Mouse (Mus musculus): ENCODE results near the gene Ralgds.
A peak's percentile ranks its signal among the peaks of the same experiment; 100 is the strongest.

Gene Ralgds

DNA sequence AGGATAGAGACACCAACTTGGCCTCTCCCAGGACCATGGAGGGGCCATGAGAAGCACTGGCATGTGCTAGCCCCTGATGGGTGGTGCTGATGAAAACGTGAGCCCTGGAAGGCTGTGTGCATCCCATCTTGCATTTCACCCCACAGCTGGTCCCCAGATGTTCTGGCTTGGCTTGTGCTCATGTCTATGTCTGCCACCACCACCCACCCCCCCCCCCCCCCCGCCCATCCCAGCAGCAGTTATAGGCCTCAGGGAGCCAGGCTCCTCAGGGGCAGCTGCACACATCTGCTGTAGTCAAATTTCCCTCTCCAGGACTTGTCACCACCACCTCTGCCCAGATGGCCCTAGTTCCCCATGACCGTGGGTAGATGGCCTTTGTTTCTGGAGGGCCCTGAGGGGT is 57.0 kb downstream of the Ralgds start:
- no peak for DNase-seq

DNA sequence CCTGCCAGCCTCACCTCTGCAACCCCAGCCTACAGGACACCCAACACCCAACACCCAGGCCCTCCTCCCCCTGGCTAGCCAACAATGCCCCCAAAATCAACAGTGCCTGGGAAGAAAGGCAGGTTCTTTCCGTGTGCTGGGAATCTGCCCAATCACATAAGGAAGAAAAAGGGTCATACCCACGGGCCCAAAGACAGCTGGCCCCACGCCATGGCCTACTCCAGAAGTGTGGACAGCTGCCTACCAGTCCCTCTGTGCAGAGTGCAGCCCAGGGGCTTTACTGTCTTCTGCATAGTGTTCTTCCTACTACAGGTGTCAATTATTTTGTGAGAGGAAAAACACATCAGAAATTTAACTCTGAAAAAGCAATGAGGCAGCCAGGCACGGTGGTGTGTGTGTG is 62.4 kb downstream of the Ralgds start:
- no peak for DNase-seq

DNA sequence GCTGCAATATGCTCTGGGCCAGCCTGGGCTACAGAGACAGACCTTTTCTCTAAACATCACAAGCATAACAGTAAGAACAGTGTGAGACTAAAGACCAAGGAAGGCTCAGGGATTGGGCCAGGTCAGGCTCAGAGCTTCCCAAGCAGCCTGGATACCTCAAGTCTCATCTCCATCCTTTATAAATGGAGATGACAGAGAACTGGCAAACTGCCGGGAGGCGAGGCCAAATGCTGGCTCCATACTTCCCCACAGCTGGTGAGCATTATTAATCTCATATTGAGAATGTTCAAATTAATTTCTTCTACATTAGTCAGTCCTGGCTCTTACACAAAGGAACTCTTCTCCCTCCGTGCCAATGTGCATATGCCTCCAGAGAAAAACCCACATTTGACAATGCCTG is 63.9 kb downstream of the Ralgds start:
- DNase-seq: no peak

DNA sequence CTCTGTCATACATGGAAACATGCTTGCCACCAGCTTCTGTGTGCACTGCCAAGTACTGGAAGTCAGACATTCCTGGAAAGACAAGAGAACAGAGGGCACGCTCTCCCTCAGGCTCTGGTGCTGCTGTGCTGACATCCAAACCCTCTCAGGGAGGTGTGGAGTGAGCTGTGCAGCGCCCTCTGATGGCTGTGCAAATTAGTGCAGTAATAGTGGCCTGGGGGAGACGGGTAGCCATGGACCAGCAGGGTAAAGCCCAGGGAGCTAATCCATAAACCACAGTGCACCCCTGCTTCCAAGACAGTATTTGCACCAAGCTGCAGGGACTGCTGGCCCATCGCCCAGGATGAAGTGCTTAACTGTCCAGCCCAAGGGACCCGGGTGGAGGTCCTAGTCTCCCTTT is 65.1 kb downstream of the Ralgds start:
- DNase-seq: peak; percentile 19

DNA sequence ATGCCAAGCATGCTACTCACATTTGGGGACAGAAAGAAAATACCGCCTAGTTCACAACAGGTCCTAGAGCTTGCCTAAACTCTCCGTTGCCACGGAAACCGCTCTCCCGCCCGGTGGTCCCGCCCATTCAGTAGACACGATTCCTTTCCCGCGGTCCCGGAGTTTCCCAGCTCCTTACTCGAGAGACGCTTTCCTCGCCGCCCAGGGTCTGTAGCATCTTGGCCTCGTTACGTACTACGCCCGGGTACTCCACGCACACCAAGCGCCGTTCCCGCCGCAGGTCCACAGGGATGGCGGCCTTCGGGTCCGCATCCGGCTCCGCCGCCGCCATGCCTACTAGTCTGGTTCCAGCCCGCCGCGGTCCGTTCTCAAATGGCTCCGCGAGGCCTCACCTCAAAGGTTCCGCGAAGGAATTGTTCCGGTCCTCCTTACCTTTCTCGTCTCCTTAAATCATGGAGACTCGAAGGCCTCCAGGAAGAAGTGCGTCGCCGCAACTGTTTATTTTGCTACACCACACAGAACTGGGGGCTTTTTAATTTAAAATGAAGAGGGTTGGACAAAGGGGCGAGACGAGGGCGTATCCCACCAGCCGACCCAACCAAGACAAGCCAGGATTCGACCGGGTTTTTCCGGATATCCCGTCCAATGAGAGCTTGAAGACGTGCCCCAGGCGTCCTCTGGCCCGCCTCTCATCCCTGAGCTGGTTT is 69.9 kb downstream of the Ralgds start:
- peak; percentile 86 for DNase-seq

DNA sequence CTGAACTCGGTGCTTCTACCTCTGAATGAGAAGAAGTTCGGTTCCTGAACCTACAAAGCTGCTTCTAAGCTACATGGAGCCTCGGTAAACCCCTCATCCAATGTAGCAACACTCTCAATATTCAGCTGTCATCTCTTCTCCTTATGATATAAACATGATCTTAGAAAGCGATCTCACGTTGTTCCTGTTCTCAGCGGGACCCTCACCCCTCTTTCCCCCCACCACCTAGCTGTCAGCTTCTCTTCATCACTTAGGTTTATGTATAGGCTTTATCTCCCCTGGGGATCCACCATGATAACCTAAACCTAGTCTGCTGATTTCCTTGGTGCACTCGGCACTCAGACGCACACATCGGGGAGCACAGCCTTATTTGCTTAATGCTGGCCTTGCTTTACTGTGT is 70.7 kb downstream of the Ralgds start, which contains the start of gene Gtf3c5:
Gene Gtf3c5, minus strand, starts transcription at position 101 of the 400 bp plus-strand sequence.
- DNase-seq: no peak

DNA sequence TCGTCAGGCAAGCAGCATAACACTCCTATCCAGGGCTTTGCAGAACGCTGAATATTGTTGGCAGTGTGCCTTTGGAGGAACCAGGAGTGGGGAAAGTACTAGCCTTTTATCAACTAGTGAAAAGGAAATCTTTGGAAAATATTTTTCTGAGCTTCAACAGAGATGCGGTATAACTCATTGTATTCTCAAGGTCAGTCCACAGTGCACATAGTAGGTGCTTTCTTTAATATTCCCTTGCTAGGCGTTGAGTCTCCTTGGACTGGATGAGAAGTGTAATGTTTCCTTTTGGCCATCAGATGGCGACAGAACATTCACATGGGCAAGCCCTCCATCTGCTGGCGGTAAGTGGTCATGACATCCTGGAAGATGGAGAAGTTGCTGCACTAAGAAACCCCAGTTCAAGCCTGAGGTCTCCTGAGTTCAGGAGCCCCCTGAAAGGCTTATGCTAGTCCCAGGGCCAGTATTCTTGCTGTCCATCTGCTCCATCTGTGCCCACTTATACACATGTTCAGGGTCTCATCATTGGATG is 72.2 kb downstream of the Ralgds start:
- DNase-seq: peak; percentile 82

DNA sequence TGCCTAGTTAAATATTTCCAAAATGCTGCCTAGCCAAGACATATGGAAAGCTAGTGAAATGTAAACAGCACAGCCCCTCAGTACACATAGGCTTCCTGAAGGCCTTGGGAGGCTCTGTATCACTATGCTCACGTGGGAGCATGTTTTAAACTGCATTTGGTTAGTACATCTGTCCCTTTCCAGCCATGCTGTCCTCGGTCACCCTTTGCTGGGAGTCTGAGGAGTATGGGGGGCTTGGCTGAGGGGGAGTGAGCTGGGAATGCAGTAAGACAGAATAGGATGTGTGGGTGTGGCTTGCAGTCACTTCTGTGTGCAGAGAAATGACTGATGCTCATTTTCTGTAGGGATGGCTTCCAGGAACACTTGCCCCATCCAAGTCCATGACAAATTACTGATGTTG is 72.8 kb downstream of the Ralgds start:
- no peak for DNase-seq

DNA sequence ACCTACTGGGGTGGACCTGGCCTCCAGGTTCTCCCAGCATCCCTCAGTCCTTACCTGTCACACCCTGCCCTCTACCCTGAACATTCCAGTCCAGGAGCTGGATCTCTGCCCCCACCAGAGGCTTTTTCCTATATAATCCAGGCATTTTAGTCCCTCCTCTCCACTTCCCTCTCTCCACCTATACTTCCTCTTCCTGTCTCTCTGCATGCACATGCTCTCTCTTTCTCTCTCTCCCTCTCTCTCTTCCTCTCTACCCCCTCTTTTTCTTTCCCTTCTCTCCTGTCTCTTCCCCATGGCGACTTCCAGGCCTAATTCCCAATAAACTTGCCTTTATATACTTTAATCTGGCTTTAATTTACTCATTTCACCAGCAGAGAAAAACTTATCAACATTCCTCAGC is 75.6 kb downstream of the Ralgds start:
- DNase-seq: no peak

DNA sequence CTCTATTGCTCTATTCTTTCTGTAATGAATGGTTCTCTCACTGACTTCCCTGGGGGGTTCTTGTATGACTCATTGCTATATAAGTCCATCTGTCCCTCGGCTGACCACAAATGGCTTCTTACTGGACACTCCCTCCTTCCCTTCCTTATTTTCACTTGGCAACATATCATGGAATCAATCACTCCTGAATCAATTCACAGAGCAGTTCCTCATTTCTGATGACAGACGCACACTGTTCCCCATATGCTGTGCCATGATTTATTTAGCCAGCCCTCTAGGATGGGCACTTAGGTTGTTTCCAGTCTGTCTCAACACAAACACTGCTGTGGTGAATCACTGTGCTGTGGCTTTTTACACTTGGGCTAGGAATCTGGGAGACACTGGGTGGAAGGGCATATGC is 78.6 kb downstream of the Ralgds start:
- DNase-seq: no peak

DNA sequence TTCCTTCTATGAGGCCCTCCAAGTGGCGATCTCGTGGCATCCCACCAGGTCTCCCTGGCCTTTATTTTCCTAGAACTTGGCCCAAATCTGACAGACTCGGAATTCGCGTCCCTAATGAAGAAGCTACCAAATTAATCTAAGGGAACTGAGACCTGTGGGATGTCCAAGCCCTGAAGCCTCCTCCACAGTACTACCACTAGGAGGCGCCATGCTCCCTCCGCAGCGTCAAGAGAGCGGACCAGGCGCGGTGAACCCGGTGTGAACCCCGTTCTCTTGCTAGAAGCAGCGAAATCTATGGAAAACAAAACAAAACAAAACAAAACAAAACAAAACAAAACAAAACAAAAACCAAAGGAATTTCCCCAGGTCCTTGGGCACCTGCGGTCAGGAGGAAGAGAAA is 79.9 kb downstream of the Ralgds start:
- peak; percentile 88 for DNase-seq

DNA sequence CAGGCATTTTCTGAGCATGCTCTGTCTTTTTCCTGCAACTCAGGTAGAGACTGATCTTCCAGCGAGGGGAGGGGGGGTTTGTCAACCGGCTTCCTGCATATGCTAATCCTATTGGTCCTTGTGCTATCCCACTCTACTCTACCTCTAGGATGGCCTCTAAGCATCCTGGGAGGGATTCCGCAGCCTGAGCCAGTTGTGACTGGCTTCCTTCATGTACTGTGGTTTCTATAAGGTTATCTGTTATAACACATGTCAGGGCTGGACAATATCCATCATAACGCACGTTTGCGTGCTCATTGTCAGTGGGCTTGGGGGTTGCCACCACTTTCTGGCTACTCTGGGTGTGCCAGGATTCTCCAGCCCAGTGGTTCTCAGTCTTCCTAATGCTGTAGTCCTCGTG is 83.1 kb downstream of the Ralgds start:
- DNase-seq: peak; percentile 69

DNA sequence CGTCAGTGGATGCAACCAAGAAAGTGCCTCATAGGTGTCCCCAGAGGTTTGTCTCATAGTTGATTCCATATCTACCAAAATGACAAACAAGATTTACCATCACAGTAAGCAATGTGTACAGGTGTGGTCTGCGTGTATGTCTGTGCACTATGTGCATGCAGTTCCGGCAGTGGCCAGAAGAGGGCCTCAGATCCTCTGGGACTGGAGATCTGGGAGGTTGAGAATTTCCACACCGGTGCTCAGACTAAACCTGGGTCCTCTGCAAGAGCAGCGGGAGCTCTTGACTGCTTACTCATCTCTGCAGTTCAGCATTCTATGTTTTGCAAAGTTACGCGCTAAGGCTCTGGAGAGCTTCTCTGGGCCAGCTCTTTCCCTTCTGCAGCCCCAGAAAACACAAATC is 84.1 kb downstream of the Ralgds start:
- DNase-seq: peak; percentile 85

DNA sequence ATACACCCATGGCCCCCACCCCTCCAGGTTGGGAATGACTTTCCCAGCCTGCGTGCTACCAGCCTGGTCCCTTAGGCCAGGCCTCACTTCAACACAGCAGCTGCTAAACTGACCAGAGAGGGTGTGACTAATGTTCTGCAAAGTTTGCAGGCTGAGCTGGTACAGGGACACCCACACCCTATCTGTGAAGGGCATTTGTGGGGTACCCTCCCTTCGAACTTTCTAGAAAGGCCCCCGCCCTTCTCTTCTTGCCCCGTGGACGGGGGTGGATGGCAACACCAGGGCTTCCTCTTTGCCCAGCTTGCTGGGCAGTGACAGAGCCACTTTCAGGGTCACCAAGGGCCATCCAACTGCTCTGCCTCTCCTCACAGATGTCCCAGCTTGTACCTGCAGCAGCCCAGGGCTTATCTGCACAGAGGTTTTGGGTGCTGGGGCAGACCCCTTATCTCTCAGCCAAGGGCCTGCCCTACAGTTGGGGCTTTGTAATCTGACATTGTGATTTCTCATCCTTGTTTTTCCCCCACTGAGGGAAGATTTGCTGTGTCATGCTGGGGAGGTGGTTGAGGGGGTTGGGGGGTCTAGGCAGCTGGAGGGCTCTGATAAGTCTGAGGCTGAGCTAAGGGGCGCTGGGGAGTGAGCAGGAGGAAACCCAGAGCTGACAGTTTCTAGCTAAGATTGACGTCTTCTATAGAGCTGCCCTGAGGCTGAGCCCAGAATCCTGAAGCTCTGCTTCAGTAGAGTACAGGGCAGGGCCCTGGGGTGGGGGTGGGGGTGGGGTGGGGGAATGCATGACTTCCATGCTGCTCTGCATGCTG is 85.0 kb downstream of the Ralgds start:
- peak; percentile 87 for DNase-seq

DNA sequence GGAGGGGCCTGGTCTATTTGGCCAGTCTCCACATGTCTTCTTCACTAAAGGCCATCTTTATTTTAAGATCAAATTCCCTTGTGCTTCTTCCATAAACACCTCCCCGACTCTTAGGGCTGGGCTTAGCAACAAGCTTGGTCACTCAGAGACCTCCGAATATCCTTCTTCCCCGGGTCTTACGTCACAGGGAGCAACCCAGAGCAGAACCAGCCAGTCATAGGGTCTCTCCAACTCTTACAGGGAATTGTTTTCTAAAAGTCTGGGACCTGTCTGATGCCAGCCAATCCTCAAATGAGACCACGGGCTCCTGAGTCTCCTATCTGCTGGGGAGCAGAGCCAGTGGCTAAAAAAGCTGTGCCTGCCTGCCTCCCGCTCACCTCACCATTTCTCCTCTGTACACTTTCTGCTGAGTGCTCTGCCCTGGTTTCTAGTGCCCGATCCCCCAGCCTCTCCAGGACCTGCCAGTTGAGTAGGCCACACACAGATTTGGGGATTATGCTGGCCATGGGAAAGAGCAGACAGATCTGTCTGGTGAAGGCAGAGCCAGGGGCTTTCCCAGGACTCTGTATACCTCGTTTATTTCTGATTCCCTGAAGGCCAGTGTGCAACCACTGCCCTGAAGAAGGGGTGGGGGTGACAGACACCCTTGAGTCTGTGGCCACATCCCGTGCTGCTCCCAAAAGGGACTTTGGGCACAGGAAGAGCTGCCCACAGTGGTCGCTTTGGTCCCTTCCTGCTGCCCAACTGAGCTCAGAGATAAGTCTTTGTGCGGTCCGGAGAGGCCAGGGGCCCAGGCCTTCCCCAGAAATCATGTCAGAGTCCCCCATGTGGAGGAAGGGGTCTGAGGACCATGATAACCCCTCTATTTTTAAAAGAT is 86.0 kb downstream of the Ralgds start:
- DNase-seq: peak; percentile 49

DNA sequence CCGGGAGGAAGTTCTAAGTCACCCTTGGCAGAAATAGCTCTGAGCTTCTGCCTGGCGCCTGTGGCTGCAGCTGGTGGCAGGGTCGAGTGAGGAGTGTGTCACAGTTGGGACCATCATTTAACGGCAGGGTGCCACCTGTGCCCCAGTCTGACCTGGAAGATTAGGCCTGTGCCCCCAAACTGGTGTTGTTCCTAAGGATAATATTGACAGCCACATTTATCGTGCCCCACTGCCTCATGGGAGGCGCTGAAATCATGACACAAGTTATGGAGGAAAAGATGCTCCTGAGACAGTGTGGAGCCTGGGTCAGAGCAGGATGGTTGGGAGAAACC is 86.6 kb downstream of the Ralgds start:
- DNase-seq: no peak

DNA sequence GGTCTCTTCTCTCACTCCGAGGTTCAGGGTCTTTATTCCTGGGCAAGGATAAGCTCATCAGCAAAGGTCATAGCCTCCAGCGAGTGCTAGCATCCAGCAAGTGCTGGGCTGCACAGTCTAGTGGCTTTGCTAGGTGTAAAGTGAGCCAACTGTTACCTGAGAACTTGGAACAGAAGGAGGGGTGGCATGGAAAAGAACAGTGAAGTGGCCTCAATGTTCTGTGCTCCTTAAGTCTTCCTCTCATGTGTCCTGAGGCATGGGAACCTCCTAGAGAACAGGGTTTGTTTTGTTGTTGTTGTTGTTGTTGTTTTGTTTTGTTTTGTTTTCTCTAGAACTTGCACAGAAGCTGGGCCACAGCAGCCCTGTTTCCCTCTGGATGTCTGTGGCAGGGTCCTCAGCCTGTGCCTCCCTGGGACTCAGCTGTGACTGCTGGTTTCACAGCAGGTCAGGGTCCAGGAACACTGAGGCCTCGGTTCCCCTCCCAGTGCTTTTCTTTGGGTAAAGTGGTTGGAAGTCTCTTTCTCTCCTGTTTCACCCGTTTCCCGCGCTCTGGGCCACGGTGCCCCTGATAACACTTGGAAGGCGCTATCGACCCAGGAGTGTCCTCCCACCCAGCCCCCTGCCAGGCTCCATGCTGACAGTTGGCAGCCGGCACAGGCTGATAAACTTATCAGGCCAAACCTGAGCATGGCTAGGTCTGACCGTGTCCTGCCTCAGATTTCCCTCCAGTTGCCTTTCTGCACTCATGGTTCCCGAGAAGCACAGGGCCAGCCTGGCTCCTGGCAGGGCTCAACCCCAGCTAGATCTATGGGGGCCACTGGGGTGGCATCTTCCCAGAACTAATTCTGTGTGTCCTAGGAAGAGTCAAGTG is 89.0 kb downstream of the Ralgds start:
- peak; percentile 96 for DNase-seq
